Mouse (Mus musculus): ENCODE data around the gene Strip2.

The Strip2 gene

GRCm38 (mm10) chr6:29930665-29931064 is 13.9 kb downstream of the Strip2 start:
- DNase-seq = no peak

- no peak for DNase-seq
Observed at GRCm38 (mm10) chr6:29931181-29931580, 14.4 kb downstream of the Strip2 start.

GRCm38 (mm10) chr6:29935741-29936140 is 18.9 kb downstream of the Strip2 start:
- DNase-seq = no peak

- no peak for DNase-seq
Observed at GRCm38 (mm10) chr6:29940428-29940827, 23.6 kb downstream of the Strip2 start.

GRCm38 (mm10) chr6:29941036-29941435 is 24.2 kb downstream of the Strip2 start:
- DNase-seq = no peak

GRCm38 (mm10) chr6:29944465-29944864 is 27.7 kb downstream of the Strip2 start:
- DNase-seq = no peak

GRCm38 (mm10) chr6:29946568-29946967 is 29.8 kb downstream of the Strip2 start:
- no peak for DNase-seq

GRCm38 (mm10) chr6:29947823-29948222 is 31.0 kb downstream of the Strip2 start:
- no peak for DNase-seq

- DNase-seq = no peak
Observed at GRCm38 (mm10) chr6:29956749-29957148, 39.9 kb downstream of the Strip2 start.

GRCm38 (mm10) chr6:29958669-29959068 is 41.9 kb downstream of the Strip2 start:
- no peak for DNase-seq

- no peak for DNase-seq
Observed at GRCm38 (mm10) chr6:29961081-29961480, 44.3 kb downstream of the Strip2 start.

- DNase-seq = no peak
Observed at GRCm38 (mm10) chr6:29967917-29968316, 51.1 kb downstream of the Strip2 start.

GRCm38 (mm10) chr6:29973341-29973740 is 56.5 kb downstream of the Strip2 start:
- no peak for DNase-seq

- no peak for DNase-seq
Observed at GRCm38 (mm10) chr6:29974836-29975235, 58.0 kb downstream of the Strip2 start.

- no peak for DNase-seq
Observed at GRCm38 (mm10) chr6:29980461-29980860, 63.6 kb downstream of the Strip2 start.

GRCm38 (mm10) chr6:29981797-29982196 is 65.0 kb downstream of the Strip2 start:
- no peak for DNase-seq

GRCm38 (mm10) chr6:29985058-29985498 is 68.3 kb downstream of the Strip2 start:
- DNase-seq = peak; percentile 6

GRCm38 (mm10) chr6:29985504-29985903 is 68.7 kb downstream of the Strip2 start:
- no peak for DNase-seq

GRCm38 (mm10) chr6:29985986-29986385 is 69.2 kb downstream of the Strip2 start:
- DNase-seq = no peak

- no peak for DNase-seq
Observed at GRCm38 (mm10) chr6:29987246-29987645, 70.4 kb downstream of the Strip2 start.

GRCm38 (mm10) chr6:29998140-29998539 is 81.3 kb downstream of the Strip2 start:
- no peak for DNase-seq

- DNase-seq = no peak
Observed at GRCm38 (mm10) chr6:29998771-29999170, 82.0 kb downstream of the Strip2 start.

- DNase-seq = no peak
Observed at GRCm38 (mm10) chr6:30002628-30003027, 85.8 kb downstream of the Strip2 start.

- DNase-seq = no peak
Observed at GRCm38 (mm10) chr6:30005851-30006250, 89.0 kb downstream of the Strip2 start.

- DNase-seq = no peak
Observed at GRCm38 (mm10) chr6:30009204-30009603, 92.4 kb downstream of the Strip2 start.

All from cerebellum, adult 11 months (tissue).